Mouse (Mus musculus): ENCODE measurements at regions not wholly inside any gene's neighbourhood (a gene's known extent, or its start where the extent isn't known, plus 50 kb on each side); places are given as distances from the start of the nearest gene placed in this dataset.
A peak's percentile ranks its signal among the peaks of the same experiment; 100 is the strongest.

GRCm38 (mm10) chr16:51249593-51249992 lies 658.6 kb upstream of the Ccdc54 start:
- no peak overlapping the region for H3K27ac ChIP-seq (replicated peaks; ENCODE audit: low read depth, low read length)
- ATAC-seq (replicated peaks; ENCODE audit: insufficient number of reproducible peaks, low FRiP score, low TSS enrichment, low read depth) (no peak), DNase-seq (ENCODE audit: low spot score) (peak; percentile 1)
- H3K4me1 ChIP-seq (ENCODE audit: control insufficient read depth, insufficient read depth, low read length) = no peaks in the 10 kb centered on the region
- 80% methylated on average over 3 of the region's 3 CpGs for WGBS
- no peaks in the 10 kb centered on the region for H3K36me3 ChIP-seq (replicated peaks; ENCODE audit: control insufficient read depth, insufficient read depth, low read depth, low read length)
- H3K4me3 ChIP-seq (ENCODE audit: low read depth, low read length) = no peak overlapping the region
- H3K4me2 ChIP-seq (ENCODE audit: low read depth, low read length) = no peak overlapping the region
- H3K9me3 ChIP-seq (replicated peaks; ENCODE audit: control insufficient read depth, low read length) = no peaks in the 10 kb centered on the region
- H3K9ac ChIP-seq (replicated peaks; ENCODE audit: low read length) = no peak overlapping the region
- no peaks in the 10 kb centered on the region for H3K27me3 ChIP-seq (ENCODE audit: control insufficient read depth, insufficient read depth, low read length)

GRCm38 (mm10) chr16:51229570-51229969 lies 638.6 kb upstream of the Ccdc54 start:
- Histone ChIP-seq H3K4me1 (ENCODE audit: control insufficient read depth, insufficient read depth, low read length) (no peaks in the 10 kb centered on the region), H3K27ac (replicated peaks; ENCODE audit: low read depth, low read length) (no peak overlapping the region), H3K9me3 (replicated peaks; ENCODE audit: control insufficient read depth, low read length) (no peaks in the 10 kb centered on the region), H3K36me3 (replicated peaks; ENCODE audit: control insufficient read depth, insufficient read depth, low read depth, low read length) (no peaks in the 10 kb centered on the region), H3K9ac (replicated peaks; ENCODE audit: low read length) (no peak overlapping the region), H3K4me3 (ENCODE audit: low read depth, low read length) (no peak overlapping the region), H3K27me3 (ENCODE audit: control insufficient read depth, insufficient read depth, low read length) (no peaks in the 10 kb centered on the region), H3K4me2 (ENCODE audit: low read depth, low read length) (no peak overlapping the region)
- 87% methylated on average over 6 of the region's 6 CpGs for WGBS
- no peak for DNase-seq (ENCODE audit: low spot score)
- ATAC-seq (replicated peaks; ENCODE audit: insufficient number of reproducible peaks, low FRiP score, low TSS enrichment, low read depth) = no peak
